Comparison of ENCODE assay signal across 21 mouse cellular contexts in the genomic region with DNA sequence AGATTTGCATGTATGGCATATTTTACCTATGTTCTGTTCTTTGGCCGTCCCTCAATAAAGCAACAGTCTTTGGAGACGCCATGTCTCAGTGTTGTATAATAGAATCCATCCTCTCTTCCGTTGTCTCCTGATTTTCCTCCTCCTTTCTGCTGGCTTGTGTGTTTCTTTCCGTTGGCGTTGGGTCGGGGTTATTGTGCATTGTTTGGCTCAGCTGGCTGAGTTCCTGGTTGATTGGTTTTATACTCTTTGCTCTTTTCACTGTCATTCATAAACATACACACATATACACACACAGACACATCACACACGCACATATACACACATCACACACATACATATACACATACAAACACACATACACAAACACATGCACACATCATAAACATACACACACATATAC.
DNase-seq lines count a peak whose midpoint lies in the region; ATAC-seq lines count a peak whose summit lies in the region.
"Had no signal": no experiment of that assay in that cellular context is flagged by ENCODE, and none has a peak within 500 bp of the region (broad histone marks: within the 10 kb centered on the region; RNA-seq: fewer than 3 reads in every experiment).

No protein-coding gene starts in this region.

- no peaks in the 10 kb centered on the region for H3K36me3 ChIP-seq in neural tube, embryonic 11.5 days (ENCODE audit: control insufficient read depth, insufficient read depth, low read length)
- no peaks in the 10 kb centered on the region for H3K36me3 ChIP-seq in neural tube, embryonic 12.5 days
- no peaks in the 10 kb centered on the region for H3K36me3 ChIP-seq in forebrain, embryonic 11.5 days (ENCODE audit: control insufficient read depth, insufficient read depth, low read length)
- H3K36me3 ChIP-seq: embryonic facial prominence, embryonic 13.5 days; heart, embryonic 10.5 days; hindbrain, embryonic 12.5 days had no signal

- no peak overlapping the region for H3K4me3 ChIP-seq in neural tube, embryonic 11.5 days (ENCODE audit: low read depth, low read length)
- H3K4me3 ChIP-seq in neural tube, embryonic 12.5 days = no peak overlapping the region
- H3K4me3 ChIP-seq in forebrain, embryonic 11.5 days (ENCODE audit: low read depth, low read length) = no peak overlapping the region
- H3K4me3 ChIP-seq: embryonic facial prominence, embryonic 13.5 days; forebrain, embryonic 13.5 days; heart, embryonic 10.5 days; hindbrain, embryonic 12.5 days had no signal

- H3K4me1 ChIP-seq in neural tube, embryonic 11.5 days (ENCODE audit: control insufficient read depth, insufficient read depth, low read length) = no peaks in the 10 kb centered on the region
- H3K4me1 ChIP-seq in neural tube, embryonic 12.5 days = peaks cover 9% of the 10 kb centered on the region
- no peaks in the 10 kb centered on the region; the same call in 1 of the 2 replicates for H3K4me1 ChIP-seq in forebrain, embryonic 11.5 days (replicated peaks; ENCODE audit: control insufficient read depth, insufficient read depth, low read length)
- H3K4me1 ChIP-seq: embryonic facial prominence, embryonic 13.5 days; heart, embryonic 10.5 days had no signal

- H3K27me3 ChIP-seq in neural tube, embryonic 11.5 days (ENCODE audit: control insufficient read depth, insufficient read depth, low read length) = no peaks in the 10 kb centered on the region
- H3K27me3 ChIP-seq in neural tube, embryonic 12.5 days (replicated peaks) = no peaks in the 10 kb centered on the region
- H3K27me3 ChIP-seq in forebrain, embryonic 11.5 days (ENCODE audit: control insufficient read depth, insufficient read depth, low read length) = no peaks in the 10 kb centered on the region
- H3K27me3 ChIP-seq: embryonic facial prominence, embryonic 13.5 days; forebrain, embryonic 13.5 days; hindbrain, embryonic 12.5 days had no signal

- no peak overlapping the region for H3K27ac ChIP-seq in neural tube, embryonic 11.5 days (ENCODE audit: low read depth, low read length)
- no peak overlapping the region for H3K27ac ChIP-seq in neural tube, embryonic 12.5 days
- H3K27ac ChIP-seq in forebrain, embryonic 11.5 days (ENCODE audit: low read depth, low read length) = no peak overlapping the region
- H3K27ac ChIP-seq: embryonic facial prominence, embryonic 13.5 days; forebrain, embryonic 13.5 days; heart, embryonic 10.5 days; hindbrain, embryonic 12.5 days; hindbrain, postnatal 0 days had no signal

- no peak overlapping the region for H3K9ac ChIP-seq in neural tube, embryonic 11.5 days (ENCODE audit: low read length)
- no peak overlapping the region for H3K9ac ChIP-seq in neural tube, embryonic 12.5 days
- no peak overlapping the region for H3K9ac ChIP-seq in forebrain, embryonic 11.5 days (ENCODE audit: low read length)
- H3K9ac ChIP-seq: embryonic facial prominence, embryonic 13.5 days; forebrain, embryonic 13.5 days; forebrain, postnatal 0 days; hindbrain, embryonic 12.5 days had no signal

- H3K9me3 ChIP-seq in neural tube, embryonic 11.5 days (ENCODE audit: control insufficient read depth, low read length) = no peaks in the 10 kb centered on the region
- H3K9me3 ChIP-seq in neural tube, embryonic 12.5 days = no peaks in the 10 kb centered on the region
- no peaks in the 10 kb centered on the region for H3K9me3 ChIP-seq in forebrain, embryonic 11.5 days (ENCODE audit: control insufficient read depth, low read length)
- H3K9me3 ChIP-seq: embryonic facial prominence, embryonic 13.5 days; forebrain, embryonic 13.5 days; heart, embryonic 10.5 days; hindbrain, embryonic 12.5 days had no signal

- H3K4me2 ChIP-seq in neural tube, embryonic 11.5 days (ENCODE audit: low read depth) = no peak overlapping the region
- peak overlapping the region; percentile 31; the same call in 1 of the 2 replicates for H3K4me2 ChIP-seq in neural tube, embryonic 12.5 days (replicated peaks)
- no peak overlapping the region for H3K4me2 ChIP-seq in forebrain, embryonic 11.5 days (ENCODE audit: low read depth, low read length, severe bottlenecking)
- H3K4me2 ChIP-seq: embryonic facial prominence, embryonic 13.5 days; forebrain, embryonic 13.5 days; hindbrain, embryonic 12.5 days had no signal

- ATAC-seq in neural tube, embryonic 11.5 days (ENCODE audit: insufficient read depth, low FRiP score, low TSS enrichment) = peak; percentile 53; the same call in 1 of the 2 replicates
- ATAC-seq in neural tube, embryonic 12.5 days (ENCODE audit: low FRiP score, low read depth) = no peak
- no peak for ATAC-seq in forebrain, embryonic 11.5 days (replicated peaks; ENCODE audit: low FRiP score)
- ATAC-seq: forebrain, embryonic 13.5 days had no signal

- peak; percentile 17 to 22 for DNase-seq in layer of hippocampus, adult 8-10 months (ENCODE audit: low spot score in 2 of 2)
- no peak for DNase-seq in layer of hippocampus, postnatal 36 days
- no peak for DNase-seq in neural tube, embryonic 11.5 days (ENCODE audit: low spot score)
- DNase-seq in neural tube, embryonic 10.5 days (ENCODE audit: extremely low spot score, low spot score) = no peak
- peak; percentile 12 for DNase-seq in telencephalon, adult 2 months (ENCODE audit: low read depth, low spot score)
- DNase-seq in forebrain, embryonic 11.5 days (ENCODE audit: low spot score) = no peak
- DNase-seq: adrenal gland, adult 8-10 months; adrenal gland, postnatal 36 days; cerebellum, adult 11 months; cerebellum, adult 8-10 months; cerebellum, postnatal 25 days; forebrain, postnatal 0 days; gastrocnemius, postnatal 36 days; heart, postnatal 10 days; heart, postnatal 4 days had no signal

- WGBS in neural tube, embryonic 11.5 days = 70% methylated on average over 7 of the region's 7 CpGs
- 38% methylated on average over 7 of the region's 7 CpGs for WGBS in neural tube, embryonic 12.5 days
- 74% methylated on average over 7 of the region's 7 CpGs for WGBS in forebrain, embryonic 11.5 days

Comparison
In these comparisons a context has a peak if more than half of its experiments do, and no peak if none do; other contexts are left out.
1. DNase-seq: peak in layer of hippocampus, adult 8-10 months (2 of 2) and telencephalon, adult 2 months (single experiment); none in layer of hippocampus, postnatal 36 days (0 of 2), neural tube, embryonic 11.5 days (single experiment), neural tube, embryonic 10.5 days (single experiment) and forebrain, embryonic 11.5 days (single experiment).